Comparison of ENCODE assay signal across 12 mouse cellular contexts in the genomic region with DNA sequence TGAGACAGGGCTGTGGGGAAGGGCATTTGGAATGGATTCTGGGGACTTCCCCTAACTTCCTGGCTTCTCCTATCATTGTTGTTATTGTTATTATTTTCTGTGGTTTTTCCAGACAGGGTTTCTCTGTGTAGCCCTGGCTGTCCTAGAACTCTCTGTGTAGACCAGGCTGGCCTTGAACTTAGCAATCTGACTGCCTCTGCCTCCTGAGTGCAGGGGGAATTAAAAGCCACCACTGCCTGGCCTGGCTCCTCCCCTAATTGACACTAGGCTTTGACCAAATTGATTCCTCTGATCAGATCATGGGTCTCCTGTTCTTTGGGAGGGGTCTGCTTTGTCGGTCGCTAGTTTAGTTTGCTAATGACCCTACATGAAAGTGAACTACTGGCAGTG. TPM values are rescaled to one million over a fixed set of nuclear protein-coding genes. Genes with fewer than 3 reads are reported as not detected.
DNase-seq lines count a peak whose midpoint lies in the region; ATAC-seq and TF ChIP-seq lines count a peak whose summit lies in the region.
"Had no signal": no experiment of that assay in that cellular context is flagged by ENCODE, and none has a peak within 500 bp of the region (broad histone marks: within the 10 kb centered on the region; RNA-seq: fewer than 3 reads in every experiment).

No protein-coding gene starts in this region.

- TF ChIP-seq EP300 in MEL (IDR thresholded peaks at IDR 0.05; ENCODE audit: low read depth in 1 of 2, low read length in 2 of 2), result no peak

- no peak for ATAC-seq in heart, embryonic 14.5 days (ENCODE audit: insufficient number of reproducible peaks, insufficient read depth, low FRiP score, low read depth)
- ATAC-seq in forebrain, embryonic 16.5 days, result no peak

- no peak for TF ChIP-seq POLR2A in MEL (IDR thresholded peaks at IDR 0.05; ENCODE audit: control insufficient read depth in 1 of 2, insufficient read depth in 1 of 2, low read depth in 1 of 2, low read length in 2 of 2, poor library complexity in 1 of 2)

- peaks cover 5 to 14% of the 10 kb centered on the region in 2 experiments for H3K4me1 ChIP-seq in heart, embryonic 14.5 days (ENCODE audit: control insufficient read depth in 2 of 2, insufficient read depth in 2 of 2, low read length in 2 of 2)
- H3K4me1 ChIP-seq in MEL (ENCODE audit: control insufficient read depth in 1 of 2, insufficient read depth in 2 of 2, low read length in 2 of 2), result peaks cover 0 to 9% of the 10 kb centered on the region in 2 experiments; a peak in 2 of 4 replicates
- peaks cover 12% of the 10 kb centered on the region for H3K4me1 ChIP-seq in forebrain, embryonic 16.5 days (replicated peaks; ENCODE audit: control insufficient read depth, insufficient read depth, low read length)
- peaks cover 30% of the 10 kb centered on the region for H3K4me1 ChIP-seq in midbrain, embryonic 10.5 days

- H3K4me3 ChIP-seq in heart, embryonic 14.5 days (ENCODE audit: control insufficient read depth in 1 of 2, insufficient read depth in 1 of 2, low read depth in 1 of 2, low read length in 2 of 2), result no peak overlapping the region
- H3K4me3 ChIP-seq in MEL (ENCODE audit: control insufficient read depth in 1 of 2, insufficient read depth in 1 of 2, low read depth in 2 of 2, low read length in 2 of 2), result peak overlapping the region in 1 of 2 experiments; percentile 51; a peak in 2 of 4 replicates
- peak overlapping the region; percentile 73 for H3K4me3 ChIP-seq in forebrain, embryonic 16.5 days (replicated peaks; ENCODE audit: low read length)
- H3K4me3 ChIP-seq in midbrain, embryonic 10.5 days, result peak overlapping the region; percentile 87
- H3K4me3 ChIP-seq in gastrocnemius, adult 2 months, result no peak overlapping the region

- no peak for DNase-seq in heart, postnatal 14 days
- DNase-seq in MEL (ENCODE audit: low read depth, low spot score), result peak; percentile 59
- no peak for DNase-seq in midbrain, embryonic 10.5 days (ENCODE audit: low spot score)
- DNase-seq in gastrocnemius, adult 2 months, result no peak
- DNase-seq in urinary bladder, adult 18-20 months (ENCODE audit: low spot score in 2 of 2), result no peak
- DNase-seq in thymus, postnatal 36 days, result no peak
- DNase-seq: layer of hippocampus, postnatal 36 days had no signal

- H3K79me2 ChIP-seq in MEL (ENCODE audit: control insufficient read depth, insufficient read depth, low read length, poor library complexity), result no peaks in the 10 kb centered on the region

- 59% methylated on average over 2 of the region's 2 CpGs for WGBS in heart, embryonic 14.5 days
- 51% methylated on average over 2 of the region's 2 CpGs for WGBS in forebrain, embryonic 16.5 days
- WGBS in midbrain, embryonic 10.5 days, result 50% methylated on average over 2 of the region's 2 CpGs

- no peak for TF ChIP-seq RAD21 in MEL (IDR thresholded peaks at IDR 0.05; ENCODE audit: low read depth, low read length)

- no peak overlapping the region for H3K9ac ChIP-seq in heart, embryonic 14.5 days (ENCODE audit: low read length)
- H3K9ac ChIP-seq in MEL (ENCODE audit: control insufficient read depth, low read depth, low read length, poor library complexity, severe bottlenecking), result no peak overlapping the region
- H3K9ac ChIP-seq in forebrain, embryonic 16.5 days (replicated peaks; ENCODE audit: low read depth, low read length), result no peak overlapping the region

- intact Hi-C loops in heart, postnatal 14 days (cut with DNase I), result loop anchor here (5.0 kb wide), 1 partner anchor 116 kb away; no protein-coding TSS in a partner anchor
- intact Hi-C loops in gastrocnemius, adult 2 months (cut with DNase I), result loop anchor here (2.0 to 5.0 kb wide), 2 partner anchors 22 to 116 kb away; no protein-coding TSS in a partner anchor

- no peaks in the 10 kb centered on the region for H3K9me3 ChIP-seq in heart, embryonic 14.5 days (ENCODE audit: control insufficient read depth, low read length)
- H3K9me3 ChIP-seq in MEL (replicated peaks; ENCODE audit: insufficient read depth, low read length), result no peaks in the 10 kb centered on the region
- H3K9me3 ChIP-seq in forebrain, embryonic 16.5 days (ENCODE audit: control insufficient read depth, low read length), result no peaks in the 10 kb centered on the region
- no peaks in the 10 kb centered on the region for H3K9me3 ChIP-seq in midbrain, embryonic 10.5 days (replicated peaks)

- peak overlapping the region; percentile 93; the same call in 1 of the 2 replicates for H3K4me2 ChIP-seq in heart, embryonic 14.5 days (ENCODE audit: low read length)
- H3K4me2 ChIP-seq in forebrain, embryonic 16.5 days (ENCODE audit: low read length), result peak overlapping the region; percentile 71

- no peaks in the 10 kb centered on the region for H3K27me3 ChIP-seq in heart, embryonic 14.5 days (ENCODE audit: control insufficient read depth, insufficient read depth, low read length)
- no peaks in the 10 kb centered on the region for H3K27me3 ChIP-seq in MEL (ENCODE audit: control insufficient read depth in 1 of 2, insufficient read depth in 2 of 2, low read length in 2 of 2)
- peaks cover 3% of the 10 kb centered on the region; the same call in 1 of the 2 replicates for H3K27me3 ChIP-seq in forebrain, embryonic 16.5 days (replicated peaks; ENCODE audit: control insufficient read depth, insufficient read depth, low read length)
- peaks cover 47% of the 10 kb centered on the region for H3K27me3 ChIP-seq in midbrain, embryonic 10.5 days (ENCODE audit: low read depth, poor library complexity, severe bottlenecking)

- no peaks in the 10 kb centered on the region for H3K36me3 ChIP-seq in heart, embryonic 14.5 days (ENCODE audit: control insufficient read depth, insufficient read depth, low read length)
- H3K36me3 ChIP-seq in MEL (ENCODE audit: control insufficient read depth in 1 of 2, insufficient read depth in 2 of 2, low read length in 2 of 2), result 0 out of 4 replicates have a peak, but pooled peaks cover 0 to 2% of the 10 kb centered on the region in 2 experiments
- H3K36me3 ChIP-seq in forebrain, embryonic 16.5 days (ENCODE audit: control insufficient read depth, insufficient read depth), result no peaks in the 10 kb centered on the region
- H3K36me3 ChIP-seq in midbrain, embryonic 10.5 days, result no peaks in the 10 kb centered on the region

- H3K27ac ChIP-seq in heart, embryonic 14.5 days (replicated peaks in 1 of 2; ENCODE audit: control insufficient read depth in 1 of 2, insufficient read depth in 1 of 2, low read depth in 2 of 2, low read length in 2 of 2), result no peak overlapping the region
- no peak overlapping the region for H3K27ac ChIP-seq in MEL (ENCODE audit: control insufficient read depth, low read depth, low read length)
- H3K27ac ChIP-seq in forebrain, embryonic 16.5 days (ENCODE audit: low read length), result no peak overlapping the region
- H3K27ac ChIP-seq in midbrain, embryonic 10.5 days (replicated peaks), result no peak overlapping the region
- no peak overlapping the region for H3K27ac ChIP-seq in gastrocnemius, adult 2 months

- TF ChIP-seq CTCF in MEL (IDR thresholded peaks at IDR 0.05 in 2 of 3, conservative IDR thresholded peaks at IDR 0.05 in 1 of 3; ENCODE audit: control insufficient read depth in 1 of 3, insufficient read depth in 1 of 3, low read depth in 2 of 3, low read length in 3 of 3, poor library complexity in 1 of 3, severe bottlenecking in 1 of 3), result no peak
- TF ChIP-seq CTCF in gastrocnemius, adult 2 months (IDR thresholded peaks at IDR 0.05), result no peak

RNA-seq across cellular contexts. Expression of gene Aloxe3, which starts 1.0 kb away (rescaled TPM):
- 0.09 and 0.15 TPM in 2 replicates for polyA plus RNA-seq in heart, embryonic 14.5 days (2014; fragmentation: Nextera tagmentation; extraction: Ambion mirVana)
- total RNA-seq in heart, postnatal 14 days (2021), result not detected
- total RNA-seq in MEL (2012; rRNA removed), result not detected in 2 replicates
- polyA plus RNA-seq in MEL (2012; ENCODE audit: insufficient read depth in 1 of 2, insufficient read length in 2 of 2, low read depth in 1 of 2, low replicate concordance in 2 of 2, missing spikeins in 1 of 2), result under 1 TPM in 1 of 2 experiments, not detected in 1; 0.13 TPM
- polyA plus RNA-seq in forebrain, embryonic 16.5 days (2015; fragmentation: Nextera tagmentation; extraction: Ambion mirVana), result 2.8 and 3.5 TPM in 2 replicates
- 0.17 and 0.25 TPM in 2 replicates for polyA plus RNA-seq in midbrain, embryonic 10.5 days (2016; fragmentation: Nextera tagmentation; extraction: Ambion mirVana)
- total RNA-seq in gastrocnemius, adult 2 months (2021), result not detected
- total RNA-seq: neutrophil, adult 5-6 weeks had no signal

RNA-seq across cellular contexts. Expression of gene 9130213A22Rik, which starts 4.3 kb away (rescaled TPM):
- polyA plus RNA-seq in heart, embryonic 14.5 days (2014; fragmentation: Nextera tagmentation; extraction: Ambion mirVana), result 0.28 and 1.2 TPM in 2 replicates
- total RNA-seq in heart, postnatal 14 days (2021), result under 1 TPM; 0.33 to 0.44 TPM
- 0.08 TPM in 1 of 2 replicates, not detected in the other for total RNA-seq in MEL (2012; rRNA removed)
- under 1 TPM in 1 of 2 experiments, not detected in 1; 0.26 TPM for polyA plus RNA-seq in MEL (2012; ENCODE audit: insufficient read depth in 1 of 2, insufficient read length in 2 of 2, low read depth in 1 of 2, low replicate concordance in 2 of 2, missing spikeins in 1 of 2)
- 0.39 and 0.71 TPM in 2 replicates for polyA plus RNA-seq in forebrain, embryonic 16.5 days (2015; fragmentation: Nextera tagmentation; extraction: Ambion mirVana)
- 0.07 and 0.14 TPM in 2 replicates for polyA plus RNA-seq in midbrain, embryonic 10.5 days (2016; fragmentation: Nextera tagmentation; extraction: Ambion mirVana)
- under 1 TPM in 1 of 2 experiments, not detected in 1; 0.20 TPM for total RNA-seq in gastrocnemius, adult 2 months (2021)
- total RNA-seq: ES-E14 had no signal

RNA-seq across cellular contexts. Expression of gene Hes7, which starts 6.5 kb away (rescaled TPM):
- 0.43 and 0.47 TPM in 2 replicates for polyA plus RNA-seq in heart, embryonic 14.5 days (2014; fragmentation: Nextera tagmentation; extraction: Ambion mirVana)
- under 1 TPM; 0.14 to 0.32 TPM for total RNA-seq in heart, postnatal 14 days (2021)
- total RNA-seq in MEL (2012; rRNA removed), result 0.08 TPM in 1 of 2 replicates, not detected in the other
- 1 to 10 TPM in 1 of 2 experiments, not detected in 1; 1.4 TPM for polyA plus RNA-seq in MEL (2012; ENCODE audit: insufficient read depth in 1 of 2, insufficient read length in 2 of 2, low read depth in 1 of 2, low replicate concordance in 2 of 2, missing spikeins in 1 of 2)
- 0.26 and 0.67 TPM in 2 replicates for polyA plus RNA-seq in forebrain, embryonic 16.5 days (2015; fragmentation: Nextera tagmentation; extraction: Ambion mirVana)
- 0.07 and 0.09 TPM in 2 replicates for polyA plus RNA-seq in midbrain, embryonic 10.5 days (2016; fragmentation: Nextera tagmentation; extraction: Ambion mirVana)
- not detected for total RNA-seq in gastrocnemius, adult 2 months (2021)
- total RNA-seq: ES-E14 had no signal

RNA-seq across cellular contexts. Expression of gene Alox12b, which starts 30.1 kb away (rescaled TPM):
- not detected in 2 replicates for polyA plus RNA-seq in heart, embryonic 14.5 days (2014; fragmentation: Nextera tagmentation; extraction: Ambion mirVana)
- not detected for total RNA-seq in heart, postnatal 14 days (2021)
- not detected in 2 replicates for total RNA-seq in MEL (2012; rRNA removed)
- not detected for polyA plus RNA-seq in MEL (2012; ENCODE audit: insufficient read depth in 1 of 2, insufficient read length in 2 of 2, low read depth in 1 of 2, low replicate concordance in 2 of 2, missing spikeins in 1 of 2)
- polyA plus RNA-seq in forebrain, embryonic 16.5 days (2015; fragmentation: Nextera tagmentation; extraction: Ambion mirVana), result 0.12 TPM in 1 of 2 replicates, not detected in the other
- polyA plus RNA-seq in midbrain, embryonic 10.5 days (2016; fragmentation: Nextera tagmentation; extraction: Ambion mirVana), result not detected in 2 replicates
- total RNA-seq in gastrocnemius, adult 2 months (2021), result not detected
- total RNA-seq: gastrocnemius, postnatal 4 days; neutrophil, adult 5-6 weeks had no signal

RNA-seq across cellular contexts. Expression of gene Per1, which starts 31.7 kb away (rescaled TPM):
- polyA plus RNA-seq in heart, embryonic 14.5 days (2014; fragmentation: Nextera tagmentation; extraction: Ambion mirVana), result 16.0 and 17.8 TPM in 2 replicates
- 100 to 1,000 TPM; 100 to 103 TPM for total RNA-seq in heart, postnatal 14 days (2021)
- total RNA-seq in MEL (2012; rRNA removed), result 4.5 and 5.6 TPM in 2 replicates
- 10 to 100 TPM in 1 of 2 experiments, not detected in 1; 34.9 TPM for polyA plus RNA-seq in MEL (2012; ENCODE audit: insufficient read depth in 1 of 2, insufficient read length in 2 of 2, low read depth in 1 of 2, low replicate concordance in 2 of 2, missing spikeins in 1 of 2)
- polyA plus RNA-seq in forebrain, embryonic 16.5 days (2015; fragmentation: Nextera tagmentation; extraction: Ambion mirVana), result 11.8 and 12.1 TPM in 2 replicates
- polyA plus RNA-seq in midbrain, embryonic 10.5 days (2016; fragmentation: Nextera tagmentation; extraction: Ambion mirVana), result 6.8 and 7.6 TPM in 2 replicates
- 10 to 100 TPM; 68.2 to 76.8 TPM for total RNA-seq in gastrocnemius, adult 2 months (2021)

Comparison
In these comparisons a context has a peak if more than half of its experiments do, and no peak if none do; other contexts are left out.
1. H3K4me3 ChIP-seq: peak in forebrain, embryonic 16.5 days (single experiment) and midbrain, embryonic 10.5 days (single experiment); none in heart, embryonic 14.5 days (0 of 2) and gastrocnemius, adult 2 months (single experiment).